In genomic region chr9:72273646-72274410, GRCm38 (mm10) we compare ENCODE assay signal across 9 mouse cellular contexts. TPM values are rescaled to one million over a fixed set of nuclear protein-coding genes. Genes with fewer than 3 reads are reported as not detected.
DNase-seq lines count a peak whose midpoint lies in the region; ATAC-seq and TF ChIP-seq lines count a peak whose summit lies in the region.
"Had no signal": no experiment of that assay in that cellular context is flagged by ENCODE, and none has a peak within 500 bp of the region (broad histone marks: within the 10 kb centered on the region; RNA-seq: fewer than 3 reads in every experiment).

No protein-coding gene starts in this region.

- no peaks in the 10 kb centered on the region for H3K27me3 ChIP-seq in forebrain, postnatal 0 days (ENCODE audit: insufficient read depth, low read length)
- peaks cover 9% of the 10 kb centered on the region; the same call in 1 of the 2 replicates for H3K27me3 ChIP-seq in forebrain, embryonic 10.5 days (ENCODE audit: poor library complexity, severe bottlenecking)
- no peaks in the 10 kb centered on the region for H3K27me3 ChIP-seq in hindbrain, embryonic 16.5 days (replicated peaks; ENCODE audit: control insufficient read depth, insufficient read depth, low read length)
- no peaks in the 10 kb centered on the region for H3K27me3 ChIP-seq in neural tube, embryonic 15.5 days (replicated peaks)
- H3K27me3 ChIP-seq: embryonic facial prominence, embryonic 12.5 days had no signal

- H3K4me2 ChIP-seq in forebrain, postnatal 0 days (ENCODE audit: low read depth), result no peak overlapping the region
- peak overlapping the region; percentile 86; the same call in 1 of the 2 replicates for H3K4me2 ChIP-seq in hindbrain, embryonic 16.5 days (ENCODE audit: low read length)
- H3K4me2 ChIP-seq in neural tube, embryonic 15.5 days, result peak overlapping the region; percentile 79

- no peak for DNase-seq in forebrain, postnatal 0 days
- DNase-seq in forebrain, embryonic 10.5 days (ENCODE audit: extremely low spot score, low spot score), result no peak
- DNase-seq in lung, adult 2 months, result no peak
- no peak for DNase-seq in lung, postnatal 25 days (ENCODE audit: low spot score)
- no peak for DNase-seq in adrenal gland, postnatal 25 days
- no peak for DNase-seq in gastrocnemius, postnatal 4 days (ENCODE audit: low spot score in 2 of 2)

- WGBS in forebrain, postnatal 0 days, result 79% methylated on average over 7 of the region's 7 CpGs
- WGBS in forebrain, embryonic 10.5 days, result 77% methylated on average over 7 of the region's 7 CpGs
- 85% methylated on average over 7 of the region's 7 CpGs for WGBS in lung, adult 2 months
- WGBS in hindbrain, embryonic 16.5 days, result 81% methylated on average over 7 of the region's 7 CpGs
- WGBS in neural tube, embryonic 15.5 days, result 86% methylated on average over 7 of the region's 7 CpGs

- TF ChIP-seq POLR2A in lung, adult 2 months (IDR thresholded peaks at IDR 0.05; ENCODE audit: borderline replicate concordance, extremely low read depth, low read depth, low read length), result no peak

- H3K9ac ChIP-seq in forebrain, postnatal 0 days, result no peak overlapping the region
- no peak overlapping the region for H3K9ac ChIP-seq in hindbrain, embryonic 16.5 days (ENCODE audit: low read depth, low read length)
- no peak overlapping the region for H3K9ac ChIP-seq in neural tube, embryonic 15.5 days (replicated peaks)

- ATAC-seq in forebrain, postnatal 0 days, result no peak
- ATAC-seq in hindbrain, embryonic 16.5 days, result no peak
- no peak for ATAC-seq in neural tube, embryonic 15.5 days (ENCODE audit: low FRiP score)

- no peaks in the 10 kb centered on the region for H3K36me3 ChIP-seq in forebrain, postnatal 0 days (ENCODE audit: insufficient read depth)
- peaks cover 13% of the 10 kb centered on the region for H3K36me3 ChIP-seq in forebrain, embryonic 10.5 days (replicated peaks)
- H3K36me3 ChIP-seq in hindbrain, embryonic 16.5 days (ENCODE audit: control insufficient read depth, insufficient read depth, low read length), result no peaks in the 10 kb centered on the region
- H3K36me3 ChIP-seq in neural tube, embryonic 15.5 days, result no peaks in the 10 kb centered on the region
- H3K36me3 ChIP-seq: embryonic facial prominence, embryonic 12.5 days had no signal

- H3K4me3 ChIP-seq in forebrain, postnatal 0 days (ENCODE audit: low read depth, low read length), result no peak overlapping the region
- no peak overlapping the region for H3K4me3 ChIP-seq in forebrain, embryonic 10.5 days
- peak overlapping the region; percentile 93 for H3K4me3 ChIP-seq in lung, adult 2 months (replicated peaks; ENCODE audit: extremely low read depth, low read depth, low read length)
- no peak overlapping the region; the same call in 1 of the 2 replicates for H3K4me3 ChIP-seq in hindbrain, embryonic 16.5 days (ENCODE audit: low read length)
- no peak overlapping the region for H3K4me3 ChIP-seq in neural tube, embryonic 15.5 days (replicated peaks)

- peaks cover 10% of the 10 kb centered on the region for H3K4me1 ChIP-seq in forebrain, postnatal 0 days (ENCODE audit: insufficient read depth)
- peaks cover 19% of the 10 kb centered on the region for H3K4me1 ChIP-seq in forebrain, embryonic 10.5 days
- peaks cover 6% of the 10 kb centered on the region for H3K4me1 ChIP-seq in lung, adult 2 months (ENCODE audit: control insufficient read depth, insufficient read depth, low read length)
- H3K4me1 ChIP-seq in hindbrain, embryonic 16.5 days (ENCODE audit: control insufficient read depth, insufficient read depth, low read depth, low read length), result peaks cover 8% of the 10 kb centered on the region
- H3K4me1 ChIP-seq in neural tube, embryonic 15.5 days, result peaks cover 14% of the 10 kb centered on the region

- peak overlapping the region; percentile 99; the same call in 1 of the 2 replicates for H3K27ac ChIP-seq in forebrain, postnatal 0 days (ENCODE audit: low read depth, low read length)
- no peak overlapping the region for H3K27ac ChIP-seq in forebrain, embryonic 10.5 days
- no peak overlapping the region; the same call in 1 of the 2 replicates for H3K27ac ChIP-seq in hindbrain, embryonic 16.5 days (ENCODE audit: low read depth, low read length)
- no peak overlapping the region for H3K27ac ChIP-seq in neural tube, embryonic 15.5 days (replicated peaks)

- peak; percentile 39 for TF ChIP-seq CTCF in forebrain, postnatal 0 days (IDR thresholded peaks at IDR 0.05; ENCODE audit: low read depth)
- TF ChIP-seq CTCF in lung, adult 2 months (IDR thresholded peaks at IDR 0.05; ENCODE audit: insufficient read depth, low read length), result no peak

- H3K9me3 ChIP-seq in forebrain, postnatal 0 days (ENCODE audit: low read length), result no peaks in the 10 kb centered on the region
- peaks cover 24% of the 10 kb centered on the region for H3K9me3 ChIP-seq in forebrain, embryonic 10.5 days
- H3K9me3 ChIP-seq in hindbrain, embryonic 16.5 days (ENCODE audit: control insufficient read depth, low read length), result peaks cover 2% of the 10 kb centered on the region; the same call in 1 of the 2 replicates
- no peaks in the 10 kb centered on the region for H3K9me3 ChIP-seq in neural tube, embryonic 15.5 days (replicated peaks)
- H3K9me3 ChIP-seq: embryonic facial prominence, embryonic 12.5 days had no signal

RNA-seq across cellular contexts. Expression of gene Zfp280d, which starts 0.8 kb away (rescaled TPM):
- total RNA-seq in forebrain, postnatal 0 days (2014; rRNA removed), result 63.6 and 93.6 TPM in 2 replicates
- 16.9 and 24.1 TPM in 2 replicates for polyA plus RNA-seq in forebrain, postnatal 0 days (2015; fragmentation: Nextera tagmentation; extraction: Ambion mirVana)
- polyA plus RNA-seq in forebrain, embryonic 10.5 days (2016; fragmentation: Nextera tagmentation; extraction: Ambion mirVana), result 47.7 and 53.0 TPM in 2 replicates
- polyA plus RNA-seq in lung, adult 2 months (2012; rRNA removed), result 4.7 and 9.9 TPM in 2 replicates
- 31.3 and 31.7 TPM in 2 replicates for polyA plus RNA-seq in hindbrain, embryonic 16.5 days (2015; fragmentation: Nextera tagmentation; extraction: Ambion mirVana)
- polyA plus RNA-seq in neural tube, embryonic 15.5 days (2015; fragmentation: Nextera tagmentation; extraction: Ambion mirVana), result 34.0 and 34.5 TPM in 2 replicates
- total RNA-seq in adrenal gland, postnatal 25 days (2021), result 41.3 and 48.9 TPM in 2 replicates
- 10 to 100 TPM; 40.9 to 45.7 TPM for total RNA-seq in gastrocnemius, postnatal 4 days (2021)
